Mouse (Mus musculus): ENCODE measurements around the gene Platr17. TPM values are rescaled to one million over a fixed set of nuclear protein-coding genes. Genes with fewer than 3 reads are reported as not detected.

The Platr17 gene
- polyA plus RNA-seq, 1 experiment from 2014 or later, result 0.79 TPM

GRCm38 (mm10) chr17:33909869-33910250, 4.9 kb downstream of the Platr17 start:
- H3K9me3 ChIP-seq (ENCODE audit: control insufficient read depth, low read length), result no peaks in the 10 kb centered on the region
- H3K9ac ChIP-seq (replicated peaks; ENCODE audit: low read depth, low read length), result peak overlapping the region; percentile 84
- ATAC-seq (ENCODE audit: low read depth), result peak; percentile 1; the same call in 1 of the 2 replicates
- peak overlapping the region; percentile 58 for H3K4me2 ChIP-seq (ENCODE audit: low read depth, low read length)
- H3K4me1 ChIP-seq (ENCODE audit: control insufficient read depth, insufficient read depth, low read length), result peaks cover 14% of the 10 kb centered on the region; the same call in 1 of the 2 replicates
- no peaks in the 10 kb centered on the region for H3K27me3 ChIP-seq (ENCODE audit: control insufficient read depth, insufficient read depth, low read length)
- 2% methylated on average over 14 of the region's 14 CpGs for WGBS
- peaks cover 26% of the 10 kb centered on the region for H3K36me3 ChIP-seq (ENCODE audit: control insufficient read depth, insufficient read depth, low read length)
- peak overlapping the region; percentile 83 for H3K4me3 ChIP-seq (ENCODE audit: low read depth, low read length)
- H3K27ac ChIP-seq (ENCODE audit: low read depth, low read length), result peak overlapping the region; percentile 78

GRCm38 (mm10) chr17:33910346-33911051, 5.6 kb downstream of the Platr17 start:
- peaks cover 26% of the 10 kb centered on the region for H3K36me3 ChIP-seq (ENCODE audit: control insufficient read depth, insufficient read depth, low read length)
- H3K4me3 ChIP-seq (ENCODE audit: low read depth, low read length), result peak overlapping the region; percentile 83; the same call in 1 of the 2 replicates
- no peaks in the 10 kb centered on the region for H3K9me3 ChIP-seq (ENCODE audit: control insufficient read depth, low read length)
- ATAC-seq (ENCODE audit: low read depth), result no peak
- peak overlapping the region; percentile 84; the same call in 1 of the 2 replicates for H3K9ac ChIP-seq (replicated peaks; ENCODE audit: low read depth, low read length)
- peaks cover 14% of the 10 kb centered on the region; the same call in 1 of the 2 replicates for H3K4me1 ChIP-seq (ENCODE audit: control insufficient read depth, insufficient read depth, low read length)
- peak overlapping the region; percentile 58 for H3K4me2 ChIP-seq (ENCODE audit: low read depth, low read length)
- WGBS, result 60% methylated on average over 11 of the region's 11 CpGs
- H3K27ac ChIP-seq (ENCODE audit: low read depth, low read length), result no peak overlapping the region
- no peaks in the 10 kb centered on the region for H3K27me3 ChIP-seq (ENCODE audit: control insufficient read depth, insufficient read depth, low read length)

- H3K9me3 ChIP-seq (ENCODE audit: control insufficient read depth, low read length), result no peaks in the 10 kb centered on the region
- WGBS, result 95% methylated on average over 31 of the region's 31 CpGs
- peaks cover 14% of the 10 kb centered on the region; the same call in 1 of the 2 replicates for H3K4me1 ChIP-seq (ENCODE audit: control insufficient read depth, insufficient read depth, low read length)
- H3K36me3 ChIP-seq (ENCODE audit: control insufficient read depth, insufficient read depth, low read length), result peaks cover 26% of the 10 kb centered on the region
- no peak for ATAC-seq (ENCODE audit: low read depth)
- no peaks in the 10 kb centered on the region for H3K27me3 ChIP-seq (ENCODE audit: control insufficient read depth, insufficient read depth, low read length)
- H3K4me3 ChIP-seq (ENCODE audit: low read depth, low read length), result no peak overlapping the region
- no peak overlapping the region for H3K4me2 ChIP-seq (ENCODE audit: low read depth, low read length)
- H3K9ac ChIP-seq (replicated peaks; ENCODE audit: low read depth, low read length), result no peak overlapping the region
- H3K27ac ChIP-seq (ENCODE audit: low read depth, low read length), result no peak overlapping the region
These were observed 6.3 kb downstream of the Platr17 start for GRCm38 (mm10) chr17:33911052-33911812.

GRCm38 (mm10) chr17:33911813-33912414, 7.0 kb downstream of the Platr17 start:
- no peak overlapping the region for H3K4me2 ChIP-seq (ENCODE audit: low read depth, low read length)
- no peak overlapping the region for H3K4me3 ChIP-seq (ENCODE audit: low read depth, low read length)
- H3K27ac ChIP-seq (ENCODE audit: low read depth, low read length), result no peak overlapping the region
- no peak for ATAC-seq (ENCODE audit: low read depth)
- peaks cover 26% of the 10 kb centered on the region for H3K36me3 ChIP-seq (ENCODE audit: control insufficient read depth, insufficient read depth, low read length)
- 95% methylated on average over 28 of the region's 28 CpGs for WGBS
- H3K9ac ChIP-seq (replicated peaks; ENCODE audit: low read depth, low read length), result no peak overlapping the region
- H3K4me1 ChIP-seq (ENCODE audit: control insufficient read depth, insufficient read depth, low read length), result peaks cover 18% of the 10 kb centered on the region
- no peaks in the 10 kb centered on the region for H3K27me3 ChIP-seq (ENCODE audit: control insufficient read depth, insufficient read depth, low read length)
- H3K9me3 ChIP-seq (ENCODE audit: control insufficient read depth, low read length), result no peaks in the 10 kb centered on the region

- no peak overlapping the region for H3K27ac ChIP-seq (ENCODE audit: low read depth, low read length)
- ATAC-seq (ENCODE audit: low read depth), result no peak
- H3K27me3 ChIP-seq (ENCODE audit: control insufficient read depth, insufficient read depth, low read length), result no peaks in the 10 kb centered on the region
- peaks cover 16% of the 10 kb centered on the region for H3K4me1 ChIP-seq (ENCODE audit: control insufficient read depth, insufficient read depth, low read length)
- H3K36me3 ChIP-seq (ENCODE audit: control insufficient read depth, insufficient read depth, low read length), result peaks cover 26% of the 10 kb centered on the region
- no peaks in the 10 kb centered on the region for H3K9me3 ChIP-seq (ENCODE audit: control insufficient read depth, low read length)
- H3K4me3 ChIP-seq (ENCODE audit: low read depth, low read length), result no peak overlapping the region
- H3K9ac ChIP-seq (replicated peaks; ENCODE audit: low read depth, low read length), result no peak overlapping the region
- WGBS, result 95% methylated on average over 10 of the region's 10 CpGs
- no peak overlapping the region for H3K4me2 ChIP-seq (ENCODE audit: low read depth, low read length)
These were observed 8.3 kb downstream of the Platr17 start for GRCm38 (mm10) chr17:33913264-33913663.

- Histone ChIP-seq H3K36me3 (ENCODE audit: control insufficient read depth, insufficient read depth, low read length) (peaks cover 26% of the 10 kb centered on the region), H3K9ac (replicated peaks; ENCODE audit: low read depth, low read length) (no peak overlapping the region), H3K27ac (ENCODE audit: low read depth, low read length) (no peak overlapping the region), H3K9me3 (ENCODE audit: control insufficient read depth, low read length) (no peaks in the 10 kb centered on the region), H3K4me2 (ENCODE audit: low read depth, low read length) (no peak overlapping the region), H3K4me3 (ENCODE audit: low read depth, low read length) (no peak overlapping the region), H3K27me3 (ENCODE audit: control insufficient read depth, insufficient read depth, low read length) (no peaks in the 10 kb centered on the region), H3K4me1 (ENCODE audit: control insufficient read depth, insufficient read depth, low read length) (peaks cover 18% of the 10 kb centered on the region)
- WGBS, result 97% methylated on average over 8 of the region's 8 CpGs
- ATAC-seq (ENCODE audit: low read depth), result no peak
These were observed 9.0 kb downstream of the Platr17 start for GRCm38 (mm10) chr17:33913905-33914304.

- Histone ChIP-seq H3K27ac (ENCODE audit: low read depth, low read length) (no peak overlapping the region), H3K4me3 (ENCODE audit: low read depth, low read length) (no peak overlapping the region), H3K9me3 (ENCODE audit: control insufficient read depth, low read length) (no peaks in the 10 kb centered on the region), H3K9ac (replicated peaks; ENCODE audit: low read depth, low read length) (no peak overlapping the region), H3K27me3 (ENCODE audit: control insufficient read depth, insufficient read depth, low read length) (no peaks in the 10 kb centered on the region), H3K4me2 (ENCODE audit: low read depth, low read length) (peak overlapping the region; percentile 26; the same call in 1 of the 2 replicates), H3K4me1 (ENCODE audit: control insufficient read depth, insufficient read depth, low read length) (peaks cover 24% of the 10 kb centered on the region), H3K36me3 (ENCODE audit: control insufficient read depth, insufficient read depth, low read length) (peaks cover 26% of the 10 kb centered on the region)
- no peak for ATAC-seq (ENCODE audit: low read depth)
- whole genome bisulfite sequencing, result 76% methylated on average over 13 of the region's 13 CpGs
These were observed 10.0 kb downstream of the Platr17 start for GRCm38 (mm10) chr17:33914969-33915391.

- WGBS, result under 1% methylated on average over 28 of the region's 34 CpGs
- no peaks in the 10 kb centered on the region for H3K9me3 ChIP-seq (ENCODE audit: control insufficient read depth, low read length)
- no peaks in the 10 kb centered on the region for H3K27me3 ChIP-seq (ENCODE audit: control insufficient read depth, insufficient read depth, low read length)
- peak within 1 kb of the TSS; percentile 45 for H3K4me3 ChIP-seq (ENCODE audit: low read depth, low read length)
- H3K27ac ChIP-seq (ENCODE audit: low read depth, low read length), result peak within 1 kb of the TSS; percentile 77
- peaks cover 22% of the 10 kb centered on the region for H3K4me1 ChIP-seq (ENCODE audit: control insufficient read depth, insufficient read depth, low read length)
- H3K9ac ChIP-seq (replicated peaks; ENCODE audit: low read depth, low read length), result peak within 1 kb of the TSS; percentile 57
- peak within 1 kb of the TSS; percentile 41 for H3K4me2 ChIP-seq (ENCODE audit: low read depth, low read length)
- ATAC-seq (ENCODE audit: low read depth), result peak; percentile 93
- H3K36me3 ChIP-seq (ENCODE audit: control insufficient read depth, insufficient read depth, low read length), result peaks cover 26% of the 10 kb centered on the region
These were observed 10.8 kb downstream of the Platr17 start, which contains the start of the genes Tapbp and Zbtb22 for GRCm38 (mm10) chr17:33915671-33916250. Tapbp (plus strand) TSS chr17:33915899. Zbtb22 (plus strand) TSS chr17:33915904.
